Mouse (Mus musculus) testis, adult 2 months (tissue): ENCODE results near the gene Rnase10.

ENCODE experiments used
- CTCF ChIP-seq: fragments of 200-500 bp; IDR thresholded peaks from 2 replicates; pipeline ENCODE4 v1.5.1; 2012; ENCODE audit warnings: low read depth, mild to moderate bottlenecking, inconsistent platforms, low read length, moderate library complexity; ENCODE audit not compliant: control insufficient read depth, insufficient read depth, insufficient replicate concordance
- POLR2A ChIP-seq: fragments of 200-500 bp; IDR thresholded peaks from 2 replicates; pipeline ENCODE4 v1.6.1; 2012; ENCODE audit warnings: low read depth, mild to moderate bottlenecking, inconsistent platforms, low read length, moderate library complexity; ENCODE audit not compliant: control insufficient read depth

- TF ChIP-seq CTCF: no peak
- TF ChIP-seq POLR2A: no peak
These were observed 15.9 kb downstream of the Rnase10 start for GRCm38 (mm10) chr14:51023457-51023856.
